Mouse (Mus musculus) duodenum, adult 2 months (tissue): Measurements from ENCODE around the gene Aig1. TPM values are rescaled to one million over a fixed set of nuclear protein-coding genes. Genes with fewer than 3 reads are reported as not detected.

ENCODE experiments used
- polyA plus RNA-seq: library from polyadenylated mRNA; depleted of rRNA; stranded (reverse); fragments of >200 nt; gene quantifications from 2 replicates; pipeline ENCODE4 v1.2.3, GENCODE M21; 2012; ENCODE audit warnings: low replicate concordance; rRNA removed

Gene Aig1
- polyA plus RNA-seq, result 45.3 and 58.1 TPM in 2 replicates

GRCm38 (mm10) chr10:13868371-13869321 is at the start of gene Aig1:
Gene Aig1, minus strand, starts transcription at chr10:13868980.

Other genes starting within 250 kb of the Aig1 start
- gene Hivep2, start 97.1 kb upstream of the Aig1 start, polyA plus RNA-seq, result 1.2 and 1.4 TPM in 2 replicates